Mouse (Mus musculus): ENCODE measurements around the gene Tnni2. TPM values are rescaled to one million over a fixed set of nuclear protein-coding genes. Genes with fewer than 3 reads are reported as not detected.

Gene Tnni2
- polyA plus RNA-seq, 1 experiment from 2014 or later, result 136 TPM

DNA sequence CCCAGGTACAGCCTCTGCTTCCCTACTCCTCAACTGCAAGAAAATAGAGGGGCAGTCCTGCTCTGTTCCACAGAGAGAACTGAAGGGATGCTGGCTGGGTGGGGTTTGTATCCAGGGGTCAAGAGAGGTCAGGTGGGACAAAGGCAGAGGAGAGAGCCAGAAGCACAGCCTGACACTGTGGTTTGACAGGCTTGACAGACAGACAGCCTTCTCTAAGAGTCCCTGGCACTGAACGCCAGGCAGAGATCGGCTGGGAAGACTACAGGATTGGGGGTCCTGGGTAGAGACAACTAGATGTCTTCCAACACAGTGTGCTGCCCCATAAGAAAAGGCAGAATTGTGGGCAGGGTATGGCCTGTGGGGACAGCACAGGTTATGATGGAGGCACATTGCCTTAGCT lies 37.0 kb downstream of the Tnni2 start:
- no peak for ATAC-seq (ENCODE audit: insufficient number of reproducible peaks, low FRiP score, low TSS enrichment, low read depth)
- Histone ChIP-seq H3K27me3 (no peaks in the 10 kb centered on the region), H3K36me3 (no peaks in the 10 kb centered on the region), H3K4me2 (no peak overlapping the region), H3K9ac (no peak overlapping the region), H3K4me1 (peaks cover 73% of the 10 kb centered on the region), H3K9me3 (no peaks in the 10 kb centered on the region), H3K4me3 (no peak overlapping the region), H3K27ac (peak overlapping the region; percentile 97)
- 88% methylated on average over 2 of the region's 2 CpGs for WGBS

DNA sequence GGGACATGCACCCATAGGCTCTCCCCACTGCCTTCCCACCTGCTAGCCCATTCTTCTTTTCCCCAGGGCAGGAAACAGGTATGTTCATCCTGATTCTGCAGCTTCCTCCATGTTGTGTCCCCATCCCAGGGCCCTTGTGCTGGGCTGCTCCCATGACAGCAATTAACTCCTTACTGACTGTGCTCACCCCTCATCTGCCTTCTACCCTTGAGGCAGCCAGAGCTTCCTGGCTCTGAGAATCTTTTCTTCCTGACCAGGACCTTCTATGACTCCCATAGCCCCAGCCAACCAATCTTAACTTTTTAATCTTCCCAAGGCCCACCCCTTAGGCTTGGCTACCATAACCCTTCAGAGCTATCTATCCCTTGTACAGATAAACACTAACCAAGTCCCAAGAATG lies 37.7 kb downstream of the Tnni2 start:
- Histone ChIP-seq H3K9ac (no peak overlapping the region), H3K4me1 (peaks cover 77% of the 10 kb centered on the region), H3K27ac (peak overlapping the region; percentile 97; the same call in 1 of the 2 replicates), H3K4me3 (no peak overlapping the region), H3K27me3 (no peaks in the 10 kb centered on the region), H3K4me2 (no peak overlapping the region), H3K9me3 (no peaks in the 10 kb centered on the region), H3K36me3 (no peaks in the 10 kb centered on the region)
- ATAC-seq (ENCODE audit: insufficient number of reproducible peaks, low FRiP score, low TSS enrichment, low read depth), result no peak

DNA sequence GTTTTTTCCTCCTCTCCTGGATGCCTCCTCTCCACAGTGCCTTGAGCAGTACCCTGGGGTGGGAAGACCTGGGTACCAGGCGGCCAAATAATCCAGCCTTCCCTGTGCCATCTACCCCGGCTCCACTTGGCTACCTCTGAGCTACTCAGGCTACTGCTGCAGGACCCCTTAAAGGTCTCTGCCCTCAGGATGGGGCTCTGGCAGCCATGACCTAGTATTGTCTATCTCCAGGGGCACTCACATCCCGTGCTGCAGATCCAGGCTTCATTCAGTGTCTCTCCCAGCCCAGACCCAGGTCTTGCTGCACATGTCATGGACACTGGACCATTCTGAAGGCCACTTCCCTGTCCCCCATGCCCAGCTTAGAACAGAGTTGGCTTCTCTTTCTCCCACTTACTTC lies 38.3 kb downstream of the Tnni2 start:
- Histone ChIP-seq H3K36me3 (no peaks in the 10 kb centered on the region), H3K4me3 (no peak overlapping the region), H3K4me2 (no peak overlapping the region), H3K27ac (peak overlapping the region; percentile 97), H3K4me1 (peaks cover 77% of the 10 kb centered on the region), H3K27me3 (no peaks in the 10 kb centered on the region), H3K9ac (no peak overlapping the region), H3K9me3 (no peaks in the 10 kb centered on the region)
- WGBS, result 91% methylated on average over 3 of the region's 3 CpGs
- ATAC-seq (ENCODE audit: insufficient number of reproducible peaks, low FRiP score, low TSS enrichment, low read depth), result no peak

DNA sequence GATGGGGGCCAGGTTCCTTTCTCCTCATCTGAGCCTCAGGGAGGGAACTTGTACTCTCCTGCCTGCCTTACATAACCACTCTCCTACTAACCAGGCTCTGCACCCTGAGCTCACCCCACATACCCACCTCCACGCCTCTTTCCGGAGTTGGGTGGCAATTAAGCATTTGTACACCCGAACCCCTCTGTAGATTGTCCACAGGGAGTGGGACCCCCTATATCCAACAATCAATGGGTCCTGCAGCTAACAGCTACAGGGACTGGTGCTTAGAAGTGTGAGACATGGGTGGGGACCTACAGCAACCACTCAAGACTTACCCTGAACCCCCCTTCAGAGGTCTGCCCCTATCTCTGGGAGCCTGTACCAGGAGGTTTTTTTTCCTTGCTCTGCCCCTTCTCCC lies 39.1 kb downstream of the Tnni2 start:
- Histone ChIP-seq H3K9ac (no peak overlapping the region; the same call in 1 of the 2 replicates), H3K4me1 (peaks cover 77% of the 10 kb centered on the region), H3K4me2 (no peak overlapping the region), H3K9me3 (no peaks in the 10 kb centered on the region), H3K27me3 (no peaks in the 10 kb centered on the region), H3K36me3 (0 out of 2 replicates have a peak, but pooled peaks cover 2% of the 10 kb centered on the region), H3K4me3 (no peak overlapping the region), H3K27ac (peak overlapping the region; percentile 97)
- ATAC-seq (ENCODE audit: insufficient number of reproducible peaks, low FRiP score, low TSS enrichment, low read depth), result no peak
- WGBS, result 83% methylated on average over 3 of the region's 3 CpGs

DNA sequence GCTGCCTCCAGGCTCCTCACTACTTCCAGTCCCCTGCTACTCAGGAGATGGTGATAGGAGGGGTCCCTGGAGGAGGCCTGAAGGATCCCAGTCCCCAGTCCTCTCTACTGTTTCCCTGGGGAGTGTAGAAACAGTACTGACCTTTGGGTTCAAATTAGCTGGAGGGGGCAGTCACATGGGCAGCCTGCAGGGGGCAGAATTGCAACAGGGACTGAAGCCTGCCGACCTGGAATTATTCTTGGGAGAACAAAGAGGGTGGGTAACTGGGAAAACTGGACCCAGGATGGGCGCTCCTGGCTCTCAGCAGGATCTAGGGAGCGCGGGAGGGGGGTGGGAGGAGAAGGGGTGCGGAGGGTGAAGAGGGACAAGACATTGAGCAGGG lies 39.6 kb downstream of the Tnni2 start:
- Histone ChIP-seq H3K4me3 (peak overlapping the region; percentile 14), H3K4me2 (peak overlapping the region; percentile 36), H3K4me1 (peaks cover 81% of the 10 kb centered on the region), H3K9me3 (no peaks in the 10 kb centered on the region), H3K9ac (peak overlapping the region; percentile 26; the same call in 1 of the 2 replicates), H3K27ac (peak overlapping the region; percentile 97), H3K27me3 (no peaks in the 10 kb centered on the region), H3K36me3 (0 out of 2 replicates have a peak, but pooled peaks cover 2% of the 10 kb centered on the region)
- 6% methylated on average over 5 of the region's 5 CpGs for WGBS
- no peak for ATAC-seq (ENCODE audit: insufficient number of reproducible peaks, low FRiP score, low TSS enrichment, low read depth)

DNA sequence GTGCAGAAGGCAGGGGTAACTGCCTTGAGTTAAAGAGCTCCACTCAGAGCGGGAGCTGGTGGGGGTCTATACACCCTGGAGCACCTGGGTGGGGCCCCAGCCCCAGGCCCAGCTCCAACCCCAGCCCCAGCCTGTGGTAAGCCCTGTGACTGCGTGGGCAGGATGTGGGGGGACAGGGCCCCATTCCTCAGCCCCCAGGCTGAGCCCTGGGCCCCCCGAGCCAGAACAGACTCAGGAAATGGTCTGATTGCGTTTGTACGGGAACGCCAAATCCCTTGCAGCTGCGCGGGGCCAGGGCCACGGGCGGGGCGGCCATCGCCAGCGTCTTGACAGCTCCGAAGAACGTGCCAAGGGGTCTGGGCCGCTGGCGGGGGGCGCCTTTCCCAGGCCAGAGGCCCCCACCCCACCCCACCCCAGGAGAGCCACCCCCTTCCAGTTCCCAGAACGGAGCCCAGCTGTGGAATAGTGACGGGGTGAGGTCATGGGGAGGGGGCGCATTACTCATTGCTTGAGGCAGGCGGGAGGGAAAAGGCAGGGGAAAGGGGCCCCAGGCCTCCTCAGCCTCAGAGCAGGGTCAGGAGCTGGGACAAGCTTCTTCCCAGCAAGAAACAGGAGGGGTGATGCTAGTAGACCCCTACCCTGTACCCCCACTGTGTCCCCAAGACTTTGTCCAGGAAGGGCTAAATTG lies 40.1 kb downstream of the Tnni2 start:
- H3K9ac ChIP-seq, result peak overlapping the region; percentile 26; the same call in 1 of the 2 replicates
- H3K36me3 ChIP-seq, result 0 out of 2 replicates have a peak, but pooled peaks cover 2% of the 10 kb centered on the region
- 2% methylated on average over 22 of the region's 22 CpGs for WGBS
- no peaks in the 10 kb centered on the region for H3K9me3 ChIP-seq
- peaks cover 82% of the 10 kb centered on the region for H3K4me1 ChIP-seq
- H3K4me3 ChIP-seq, result peak overlapping the region; percentile 14
- ATAC-seq (ENCODE audit: insufficient number of reproducible peaks, low FRiP score, low TSS enrichment, low read depth), result peak; percentile 84
- H3K27ac ChIP-seq, result peak overlapping the region; percentile 97
- no peaks in the 10 kb centered on the region for H3K27me3 ChIP-seq
- peak overlapping the region; percentile 36 for H3K4me2 ChIP-seq

DNA sequence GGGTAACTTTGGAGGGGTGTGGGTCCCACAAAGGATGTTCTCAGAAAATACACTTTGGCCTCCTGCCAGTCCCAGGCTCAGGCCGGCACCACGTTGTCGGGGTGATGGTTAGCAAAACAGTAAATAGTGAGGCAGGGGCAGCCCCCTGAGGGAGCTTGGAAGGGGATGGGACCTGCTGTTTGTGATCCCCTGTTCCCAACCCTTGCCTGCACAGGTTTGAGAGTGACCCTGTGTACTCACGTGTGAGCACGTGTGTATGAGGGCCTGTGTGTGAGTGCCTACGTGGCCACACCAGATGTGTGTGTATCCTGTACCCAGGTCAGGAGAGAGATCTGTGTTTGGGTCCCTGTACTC lies 40.6 kb downstream of the Tnni2 start:
- Histone ChIP-seq H3K27ac (peak overlapping the region; percentile 97), H3K4me2 (peak overlapping the region; percentile 36), H3K27me3 (no peaks in the 10 kb centered on the region), H3K9ac (peak overlapping the region; percentile 26; the same call in 1 of the 2 replicates), H3K9me3 (no peaks in the 10 kb centered on the region), H3K4me1 (peaks cover 82% of the 10 kb centered on the region), H3K36me3 (0 out of 2 replicates have a peak, but pooled peaks cover 2% of the 10 kb centered on the region), H3K4me3 (0 out of 2 replicates have a peak overlapping the region, but pooled peaks have one; percentile 8)
- 0 out of 2 replicates have a peak, but pooled peaks have one; percentile 5 for ATAC-seq (ENCODE audit: insufficient number of reproducible peaks, low FRiP score, low TSS enrichment, low read depth)
- WGBS, result 2% methylated on average over 6 of the region's 6 CpGs

DNA sequence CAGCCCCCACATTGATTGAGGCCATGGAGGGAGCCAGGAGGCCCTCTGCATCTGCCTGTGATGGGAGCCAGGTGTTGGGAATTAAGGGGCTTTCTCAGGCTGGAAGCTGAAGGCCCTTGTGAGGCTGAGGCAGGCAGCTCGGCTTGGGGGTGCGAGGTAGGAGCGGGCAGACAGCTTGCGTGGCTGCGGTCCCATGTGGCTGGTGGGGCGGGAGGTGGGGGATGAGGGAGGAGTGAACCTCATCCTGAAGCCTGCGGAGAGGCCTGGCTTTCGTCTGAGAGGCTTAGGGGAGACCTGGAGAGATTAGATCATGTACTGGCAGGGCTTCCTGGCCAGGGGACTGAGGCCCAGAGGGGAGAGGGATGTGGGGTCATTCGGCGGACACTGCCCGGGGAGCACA lies 41.5 kb downstream of the Tnni2 start:
- Histone ChIP-seq H3K9ac (no peak overlapping the region), H3K36me3 (0 out of 2 replicates have a peak, but pooled peaks cover 2% of the 10 kb centered on the region), H3K27ac (peak overlapping the region; percentile 97), H3K4me2 (no peak overlapping the region), H3K27me3 (no peaks in the 10 kb centered on the region), H3K4me1 (peaks cover 87% of the 10 kb centered on the region), H3K4me3 (no peak overlapping the region), H3K9me3 (no peaks in the 10 kb centered on the region)
- 15% methylated on average over 11 of the region's 11 CpGs for WGBS
- peak; percentile 4; the same call in 1 of the 2 replicates for ATAC-seq (ENCODE audit: insufficient number of reproducible peaks, low FRiP score, low TSS enrichment, low read depth)

DNA sequence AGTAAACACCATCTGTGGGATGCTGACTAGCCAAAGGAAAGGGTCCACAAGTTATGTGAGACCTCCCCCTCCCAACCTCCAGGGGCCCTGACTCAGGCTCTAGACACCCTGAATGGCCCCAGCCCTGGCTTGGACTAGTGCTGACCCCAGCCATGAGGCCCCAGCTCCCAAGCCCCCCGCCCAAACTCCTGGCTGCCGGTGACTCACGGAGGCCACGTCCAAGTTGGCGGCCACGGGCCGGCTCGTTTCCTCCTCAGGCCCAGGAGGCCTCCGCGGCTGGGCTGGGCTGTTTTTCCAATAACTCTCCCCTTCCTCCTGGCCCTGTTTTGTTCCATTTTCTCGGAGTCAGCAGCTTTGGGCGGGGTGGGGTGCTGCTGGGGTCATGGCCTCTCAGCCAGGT lies 43.2 kb downstream of the Tnni2 start:
- Histone ChIP-seq H3K9ac (no peak overlapping the region), H3K4me2 (no peak overlapping the region), H3K27ac (peak overlapping the region; percentile 97), H3K4me1 (peaks cover 92% of the 10 kb centered on the region), H3K27me3 (no peaks in the 10 kb centered on the region), H3K9me3 (no peaks in the 10 kb centered on the region), H3K36me3 (peaks cover 14% of the 10 kb centered on the region), H3K4me3 (no peak overlapping the region)
- no peak for ATAC-seq (ENCODE audit: insufficient number of reproducible peaks, low FRiP score, low TSS enrichment, low read depth)
- 39% methylated on average over 12 of the region's 12 CpGs for WGBS

DNA sequence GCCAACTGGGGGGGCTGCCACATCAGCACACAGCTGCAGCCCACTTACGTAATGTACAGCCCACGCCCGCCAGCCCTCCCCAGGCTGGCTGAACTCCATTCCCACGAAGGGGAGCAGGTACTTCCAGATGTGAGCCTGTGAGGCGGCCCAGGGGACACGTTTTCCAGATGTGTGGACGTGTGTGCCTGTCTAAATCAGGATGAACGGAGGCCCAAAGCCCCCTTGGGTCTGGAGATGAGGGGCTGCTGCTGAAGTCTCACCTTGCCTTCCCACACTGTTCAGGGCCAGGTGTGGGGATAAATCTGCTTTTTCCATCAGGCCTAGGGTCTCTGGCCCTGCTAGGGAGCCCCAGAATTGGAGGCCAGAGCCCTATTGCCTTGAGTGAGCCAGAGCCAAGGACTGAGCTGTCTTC lies 45.1 kb downstream of the Tnni2 start:
- Histone ChIP-seq H3K4me3 (no peak overlapping the region), H3K27me3 (no peaks in the 10 kb centered on the region), H3K27ac (peak overlapping the region; percentile 97), H3K9me3 (no peaks in the 10 kb centered on the region), H3K4me2 (0 out of 2 replicates have a peak overlapping the region, but pooled peaks have one; percentile 10), H3K36me3 (peaks cover 31% of the 10 kb centered on the region), H3K4me1 (peaks cover 73% of the 10 kb centered on the region), H3K9ac (no peak overlapping the region)
- WGBS, result 25% methylated on average over 8 of the region's 8 CpGs
- 0 out of 2 replicates have a peak, but pooled peaks have one; percentile 16 for ATAC-seq (ENCODE audit: insufficient number of reproducible peaks, low FRiP score, low TSS enrichment, low read depth)

DNA sequence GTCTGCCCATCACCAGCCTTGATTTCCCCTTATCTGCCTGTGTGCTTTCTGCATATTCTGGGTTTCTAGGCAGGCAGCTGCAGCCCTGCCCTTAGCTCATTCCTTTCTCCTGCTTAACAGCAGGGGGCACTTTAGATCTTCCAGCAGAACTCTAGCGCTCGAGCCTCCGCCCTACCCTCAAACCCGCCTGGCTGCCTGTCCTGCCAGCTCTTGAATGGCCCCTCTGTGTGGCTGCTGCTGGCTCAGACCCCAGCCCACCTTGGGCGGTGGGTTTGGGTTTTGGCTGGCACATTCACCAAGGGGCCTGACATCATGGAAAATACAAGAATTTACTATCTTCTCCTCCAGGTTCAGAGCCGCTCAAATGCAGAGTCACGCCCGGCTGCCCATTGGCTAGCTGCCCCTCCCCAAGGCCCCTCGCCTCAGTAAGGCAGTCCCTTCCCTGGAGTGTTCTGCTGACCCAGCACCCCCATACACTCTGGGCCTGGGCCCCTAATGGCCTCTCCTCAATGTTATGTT lies 45.8 kb downstream of the Tnni2 start:
- Histone ChIP-seq H3K4me3 (no peak overlapping the region), H3K4me2 (peak overlapping the region; percentile 10; the same call in 1 of the 2 replicates), H3K27me3 (no peaks in the 10 kb centered on the region), H3K9me3 (no peaks in the 10 kb centered on the region), H3K4me1 (peaks cover 67% of the 10 kb centered on the region), H3K36me3 (peaks cover 37% of the 10 kb centered on the region), H3K9ac (no peak overlapping the region), H3K27ac (peak overlapping the region; percentile 97)
- WGBS, result 11% methylated on average over 9 of the region's 9 CpGs
- ATAC-seq (ENCODE audit: insufficient number of reproducible peaks, low FRiP score, low TSS enrichment, low read depth), result peak; percentile 77

DNA sequence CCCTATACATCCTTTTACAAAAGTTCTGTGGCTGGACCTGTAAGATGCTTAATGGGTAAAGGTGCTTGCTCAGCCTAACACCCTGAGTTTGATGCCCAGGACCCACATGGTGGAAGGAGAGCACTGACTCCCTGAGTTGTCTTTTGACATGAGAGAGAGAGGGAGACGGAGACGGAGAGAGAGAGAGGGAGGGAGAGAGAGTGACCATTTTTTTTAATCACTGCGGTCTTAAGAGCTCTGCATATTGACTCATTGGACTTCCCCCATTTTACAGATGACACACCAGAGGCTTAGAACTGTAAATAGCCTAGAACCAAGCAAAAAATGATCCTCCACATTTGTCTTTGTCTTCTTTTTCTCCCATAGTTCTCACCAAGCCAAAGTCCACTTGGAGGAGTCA lies 46.4 kb downstream of the Tnni2 start:
- Histone ChIP-seq H3K9ac (no peak overlapping the region), H3K27me3 (no peaks in the 10 kb centered on the region), H3K4me3 (no peak overlapping the region), H3K36me3 (peaks cover 38% of the 10 kb centered on the region), H3K4me2 (no peak overlapping the region), H3K27ac (peak overlapping the region; percentile 97), H3K4me1 (peaks cover 64% of the 10 kb centered on the region), H3K9me3 (no peaks in the 10 kb centered on the region)
- no peak for ATAC-seq (ENCODE audit: insufficient number of reproducible peaks, low FRiP score, low TSS enrichment, low read depth)
- 67% methylated on average over 3 of the region's 3 CpGs for WGBS
